Mouse (Mus musculus) urinary bladder, postnatal 4 days (tissue): ENCODE measurements at regions not wholly inside any gene's neighbourhood (a gene's known extent, or its start where the extent isn't known, plus 50 kb on each side); places are given as distances from the start of the nearest gene placed in this dataset.

Experiments used
- DNase-seq, 2 experiments: peaks; one replicate each; pipeline ENCODE4 v3.0.0; 2021 to 2022; ENCODE audit warnings: low spot score in 2 of 2

DNA sequence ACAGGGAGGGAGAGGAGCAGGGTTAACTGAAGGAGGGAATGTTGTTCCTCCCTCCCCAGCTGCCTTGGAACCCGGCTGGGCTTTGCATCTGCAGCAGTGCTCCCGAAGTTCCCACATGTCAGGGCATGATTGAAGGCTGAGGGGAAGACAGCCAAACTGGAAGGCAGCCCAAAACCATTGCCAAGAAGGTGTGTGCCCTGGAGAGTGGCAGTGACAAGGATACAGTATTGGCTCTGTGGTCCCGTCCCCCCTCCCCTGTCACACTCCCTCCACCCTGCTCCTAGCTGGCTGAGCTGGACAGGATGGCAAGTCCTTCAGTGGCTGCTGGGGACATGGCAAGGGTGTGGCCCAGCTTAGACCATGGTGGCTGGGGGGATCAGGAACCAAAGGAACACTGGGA, 79.1 kb downstream of the Cyp26b1 start:
- no peak for DNase-seq

DNA sequence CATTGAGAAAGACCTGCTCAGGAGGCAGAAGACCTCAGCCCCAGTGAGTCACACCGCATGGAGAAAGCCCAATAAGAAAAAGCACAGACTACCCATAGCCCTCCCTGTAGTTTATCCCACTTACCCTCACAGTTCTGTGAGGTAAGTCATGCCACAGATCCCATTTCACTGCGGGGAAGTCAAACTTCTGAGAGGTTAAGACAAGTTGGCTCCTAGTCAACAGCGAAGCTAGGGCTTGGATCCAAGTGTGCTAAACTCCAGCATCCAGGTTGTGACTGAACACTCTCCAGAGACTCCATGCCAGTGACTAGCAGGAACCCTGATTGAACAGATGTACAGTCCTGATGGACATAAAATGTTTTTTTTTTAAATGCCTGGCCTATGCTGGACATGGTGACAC, 85.1 kb downstream of the Cyp26b1 start:
- DNase-seq = no peak

DNA sequence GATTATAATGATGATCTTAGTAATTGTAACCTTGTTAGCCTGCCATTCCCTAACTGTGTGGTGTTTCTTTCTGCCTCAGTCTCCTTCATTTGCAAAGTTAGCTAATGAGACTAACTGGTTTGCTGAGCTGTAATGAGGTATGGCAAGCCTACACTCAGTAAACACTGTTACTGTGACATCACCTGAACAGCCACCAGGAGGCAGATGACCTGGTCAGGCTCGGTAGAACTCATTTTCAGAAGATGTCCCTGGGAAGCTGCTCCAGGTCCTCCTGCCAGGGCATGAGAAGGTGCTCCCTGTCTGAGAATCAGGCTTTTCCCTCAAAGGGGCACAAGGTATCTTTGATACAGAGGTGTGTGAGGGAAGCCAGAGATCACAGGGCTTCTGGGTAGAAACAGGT, 87.0 kb downstream of the Cyp26b1 start:
- no peak for DNase-seq

DNA sequence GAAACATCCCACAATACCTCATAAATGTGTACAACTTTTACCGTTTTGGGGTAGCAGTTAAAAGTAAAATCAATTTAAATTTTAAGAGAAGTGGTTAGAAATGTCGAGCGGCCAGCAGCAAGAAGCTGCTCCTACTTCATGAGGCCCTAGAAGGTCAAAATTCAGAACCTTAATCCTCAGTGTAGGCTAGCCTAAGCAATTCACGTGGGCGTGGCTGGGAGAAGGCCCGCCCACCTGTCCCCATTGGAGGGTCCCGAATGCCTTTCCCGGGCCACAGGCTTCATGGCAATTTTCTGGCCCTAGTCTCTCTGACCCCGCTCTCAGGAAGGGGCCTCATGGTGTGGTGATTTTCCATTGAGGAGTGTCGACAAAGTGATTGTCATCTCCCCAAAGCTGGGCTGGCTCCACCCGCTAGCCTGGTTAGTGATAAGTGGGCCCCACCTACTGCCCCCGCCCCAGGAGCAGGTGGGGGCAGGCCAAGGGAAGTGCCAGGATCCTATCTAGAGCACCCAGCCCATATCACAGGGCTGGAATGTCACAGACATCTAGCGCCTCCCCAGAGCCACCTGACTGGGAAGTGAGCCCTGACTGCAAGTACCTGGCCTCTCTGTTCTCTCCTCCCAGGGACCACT, 93.3 kb downstream of the Cyp26b1 start:
- no peak for DNase-seq

DNA sequence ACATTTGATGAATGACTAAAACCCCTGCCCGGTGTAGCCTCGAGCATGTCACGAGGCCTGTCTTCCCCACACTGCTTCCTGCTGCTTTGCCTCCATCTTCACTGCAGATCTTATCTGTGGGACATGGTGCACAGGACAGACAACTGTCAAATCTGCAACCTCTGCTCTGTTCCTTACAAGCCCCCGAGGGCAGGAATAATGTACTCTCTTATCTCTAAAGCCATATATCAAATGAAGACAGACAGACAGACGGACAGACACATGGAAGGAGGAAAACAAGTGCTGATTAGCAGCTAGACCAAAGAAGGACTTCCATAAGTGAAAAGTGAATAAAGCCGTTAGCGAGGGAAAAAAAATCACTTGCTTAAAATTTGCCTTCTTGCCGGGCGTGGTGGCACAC, 95.6 kb downstream of the Cyp26b1 start:
- no peak for DNase-seq

DNA sequence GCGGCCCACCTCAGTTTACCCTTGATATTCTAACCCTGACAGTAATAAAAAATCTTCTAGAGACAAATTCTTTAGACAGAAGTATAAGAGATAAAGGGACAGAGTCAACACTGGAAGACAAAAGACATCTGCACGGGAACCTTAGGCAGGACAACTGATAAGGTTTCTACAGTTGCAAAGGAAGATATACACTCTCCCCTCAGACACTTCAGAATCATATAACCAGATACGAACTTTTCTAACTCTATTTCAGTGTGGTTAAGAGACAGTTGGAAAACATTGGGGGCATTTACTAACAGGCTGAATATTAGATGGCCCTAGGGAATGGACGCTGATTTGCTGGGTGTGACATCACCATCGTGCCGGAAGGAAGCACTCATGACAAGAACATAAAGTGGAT, 100.0 kb downstream of the Cyp26b1 start:
- DNase-seq = no peak

DNA sequence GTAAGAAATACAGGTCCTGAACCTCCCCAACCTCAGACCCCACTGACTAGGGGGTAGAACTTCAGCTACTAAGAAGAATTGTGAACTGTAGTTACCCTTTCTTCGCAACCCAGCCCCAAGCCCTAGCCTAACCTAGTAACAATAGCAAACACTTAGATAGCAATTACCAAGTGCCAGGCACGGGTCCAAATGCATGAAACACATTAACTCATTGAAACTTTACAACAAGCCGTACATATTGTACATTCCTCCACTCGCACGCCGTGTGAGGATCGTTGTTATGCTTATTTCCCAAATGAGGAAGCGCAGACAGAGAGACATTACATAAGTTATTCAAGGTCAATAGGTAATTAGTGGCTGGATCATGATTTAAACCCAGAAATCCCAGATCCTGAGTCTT, 100.5 kb downstream of the Cyp26b1 start:
- no peak for DNase-seq

DNA sequence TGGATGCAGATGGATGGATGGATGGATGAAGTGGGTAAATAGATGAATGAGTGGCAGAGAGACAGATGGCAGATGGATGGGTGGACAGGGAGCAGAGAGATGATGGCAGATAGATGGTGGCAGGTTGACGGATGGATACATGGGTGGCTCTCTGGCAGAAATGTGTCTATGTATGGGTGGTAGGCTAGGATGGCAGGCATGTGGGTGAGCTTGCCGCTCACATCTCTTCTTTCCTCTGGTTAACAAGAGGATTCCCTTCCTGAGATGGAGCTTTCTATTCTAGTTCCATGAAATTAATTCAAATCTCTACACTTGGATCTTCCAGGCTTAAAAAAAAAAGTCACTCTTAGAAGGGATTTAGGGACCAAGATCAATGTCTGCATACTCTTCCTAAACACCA, 101.1 kb downstream of the Cyp26b1 start:
- DNase-seq = no peak

DNA sequence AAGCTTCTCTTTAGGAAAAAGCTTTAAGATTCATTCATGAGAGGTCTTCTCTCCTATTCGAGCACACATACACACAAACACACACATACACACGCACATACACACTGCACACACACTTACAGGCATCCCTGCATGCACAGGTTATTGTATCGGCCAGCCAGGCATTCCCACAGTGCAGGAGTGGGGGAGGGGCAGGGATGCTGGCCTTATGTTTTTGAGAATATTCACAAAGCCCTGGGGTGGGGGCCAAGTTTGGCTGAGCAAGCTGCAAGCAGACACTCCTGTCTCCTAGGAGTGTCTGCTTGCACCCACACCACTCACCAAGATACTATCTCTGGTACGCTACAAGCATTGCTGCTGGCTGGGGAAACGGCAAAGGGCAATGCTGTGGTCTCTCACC, 102.6 kb downstream of the Cyp26b1 start:
- no peak for DNase-seq

DNA sequence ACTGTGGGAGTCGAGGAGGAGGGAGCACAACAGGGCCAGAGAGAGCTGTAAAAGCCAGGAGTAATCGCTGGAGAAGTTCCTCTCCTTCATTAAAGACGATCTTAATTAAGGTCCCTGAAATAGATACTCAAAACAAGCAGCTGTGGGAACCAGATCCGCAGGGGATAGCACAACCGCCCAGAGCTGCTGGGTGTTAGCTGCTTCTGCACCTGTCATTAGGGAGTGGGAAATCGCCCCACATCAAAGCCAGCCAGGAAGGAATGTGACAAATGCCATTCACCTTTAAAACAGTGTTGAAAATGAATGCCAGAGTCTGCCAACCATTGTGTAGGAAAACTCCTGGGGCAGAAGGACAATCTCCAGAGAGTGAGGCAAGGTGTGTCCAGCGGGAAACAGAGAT, 112.5 kb downstream of the Cyp26b1 start:
- DNase-seq = no peak

DNA sequence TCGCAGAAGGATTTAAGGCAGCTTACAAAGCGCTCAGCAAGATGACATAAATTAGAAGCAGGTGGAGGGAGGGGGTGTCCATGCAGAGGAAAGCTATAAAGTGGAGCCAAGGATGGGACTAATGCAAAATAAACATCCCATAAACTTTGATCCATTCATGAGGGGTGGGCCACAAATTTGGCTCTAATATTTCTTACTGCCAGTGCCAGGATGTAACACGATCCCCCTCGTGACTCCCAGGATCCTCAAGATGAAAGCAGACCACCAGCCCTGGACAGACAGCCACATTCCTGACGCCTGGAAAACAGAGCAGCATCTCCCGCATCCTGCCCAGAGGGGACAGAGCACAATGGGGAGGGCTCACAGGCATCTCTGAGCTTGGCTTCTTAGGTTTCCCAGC, 116.6 kb downstream of the Cyp26b1 start:
- DNase-seq = no peak

DNA sequence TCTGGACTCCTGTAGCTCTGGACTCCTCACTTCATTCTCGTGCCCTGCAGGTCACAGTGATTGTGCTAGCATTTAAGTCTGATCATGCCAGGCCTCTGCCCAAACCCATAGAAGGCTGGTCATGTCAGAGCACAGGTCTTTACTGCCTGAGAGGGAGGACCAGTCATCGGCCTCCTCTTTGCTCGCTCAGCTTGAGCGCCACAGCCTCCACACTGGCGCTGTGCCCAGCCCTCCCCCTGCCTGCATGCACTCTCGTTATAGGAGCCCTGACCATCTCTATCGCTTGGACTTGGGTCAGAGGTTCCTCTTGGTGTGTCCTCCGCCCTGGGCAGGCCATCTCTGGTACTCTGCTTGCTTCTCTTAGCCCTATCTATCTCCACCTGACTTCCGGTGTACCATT, 117.2 kb downstream of the Cyp26b1 start:
- DNase-seq = peak; percentile 39 to 71

DNA sequence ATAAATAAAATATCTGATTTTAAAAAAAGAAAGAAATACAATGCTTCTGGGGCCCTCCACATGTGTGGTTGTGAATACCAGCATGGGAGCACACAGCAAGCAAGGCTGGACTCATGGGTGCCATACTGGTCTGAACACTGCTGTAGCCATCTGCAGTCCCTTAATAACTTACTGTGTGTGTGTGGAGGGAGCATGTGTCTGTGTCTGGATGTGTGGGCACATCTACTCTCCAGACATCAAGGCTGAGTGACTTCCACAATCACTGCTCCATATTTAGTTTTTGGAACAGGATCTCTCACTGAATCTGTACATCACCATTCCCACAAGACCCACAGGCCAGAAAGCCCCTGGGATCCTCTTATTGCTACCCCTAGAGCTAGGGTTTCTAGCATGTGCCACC, 118.9 kb downstream of the Cyp26b1 start:
- no peak for DNase-seq

DNA sequence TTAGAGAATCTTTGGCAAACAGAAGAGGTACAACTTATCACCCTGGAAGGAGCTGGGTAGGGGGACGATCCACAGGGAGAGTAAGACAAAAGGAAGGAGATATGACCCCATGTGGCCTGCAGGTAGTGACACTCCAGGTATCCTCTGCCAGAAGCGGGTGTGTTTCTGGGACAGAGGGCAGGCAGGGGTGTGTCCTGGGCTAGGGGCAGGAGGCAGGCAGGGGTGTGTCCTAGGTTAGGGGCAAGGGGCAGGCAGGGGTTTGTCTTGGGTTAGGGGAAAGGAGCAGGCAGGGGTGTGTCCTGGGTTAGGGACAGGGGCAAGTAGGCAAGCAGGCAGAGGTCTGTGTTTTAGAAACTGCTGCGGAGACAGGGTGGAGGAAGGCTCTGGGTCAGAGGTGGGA, 120.5 kb downstream of the Cyp26b1 start:
- no peak for DNase-seq

DNA sequence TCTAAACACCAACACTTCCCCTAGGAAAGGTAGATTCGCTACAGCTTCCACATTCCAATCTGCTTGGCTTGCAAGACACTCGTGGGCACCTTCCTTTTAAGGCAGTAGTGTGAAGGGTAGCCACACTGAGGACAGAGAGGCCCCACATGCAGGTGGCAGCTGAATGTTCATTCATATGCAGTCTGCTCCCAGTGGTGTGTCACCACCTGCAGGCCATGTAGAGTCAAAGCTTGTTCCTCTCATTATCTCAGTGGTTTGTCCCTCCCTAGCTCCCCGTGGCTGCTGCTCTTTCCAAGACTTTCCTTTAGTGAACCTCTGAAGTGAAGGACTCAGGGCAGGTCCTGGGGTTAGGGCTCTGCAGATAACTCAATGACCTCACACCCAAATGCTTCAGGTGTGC, 121.4 kb downstream of the Cyp26b1 start:
- DNase-seq = no peak

DNA sequence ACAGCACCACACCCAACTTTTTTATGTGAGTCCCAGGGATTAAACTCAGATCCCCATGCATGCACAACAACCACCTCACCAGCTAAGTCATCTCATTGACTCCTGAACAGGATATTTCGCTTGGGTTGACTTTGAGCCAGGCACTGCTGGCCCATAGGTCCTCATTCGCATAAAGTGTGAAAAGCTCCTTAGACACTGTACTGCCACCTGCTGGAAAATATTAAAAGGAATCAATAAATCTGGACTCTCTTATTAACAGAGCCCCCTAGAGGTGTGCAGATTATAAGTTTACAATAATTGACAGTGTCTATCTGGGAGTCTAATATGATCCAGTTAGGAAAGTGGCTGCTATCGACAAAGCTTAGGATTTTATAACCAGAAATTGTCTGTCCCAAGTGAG, 126.4 kb downstream of the Cyp26b1 start:
- DNase-seq = no peak

DNA sequence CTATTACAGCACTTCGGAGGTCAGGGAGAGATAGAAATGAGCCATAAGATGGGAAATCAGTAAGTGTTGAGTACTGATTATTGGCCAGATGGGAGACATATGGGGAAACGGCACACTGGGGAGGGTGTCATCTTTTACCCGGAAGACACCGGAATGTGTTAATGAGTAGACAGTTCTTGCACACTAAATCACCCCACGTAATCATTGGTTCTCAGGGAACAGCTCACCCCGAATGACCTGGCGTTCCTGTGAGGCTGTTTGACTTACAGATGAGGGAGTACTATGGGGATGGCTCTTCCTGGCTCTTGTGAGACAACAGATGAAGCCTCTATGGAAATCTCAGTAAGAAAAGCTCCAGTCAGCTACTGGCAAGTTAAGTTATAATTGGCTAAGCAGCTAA, 127.5 kb downstream of the Cyp26b1 start:
- no peak for DNase-seq

DNA sequence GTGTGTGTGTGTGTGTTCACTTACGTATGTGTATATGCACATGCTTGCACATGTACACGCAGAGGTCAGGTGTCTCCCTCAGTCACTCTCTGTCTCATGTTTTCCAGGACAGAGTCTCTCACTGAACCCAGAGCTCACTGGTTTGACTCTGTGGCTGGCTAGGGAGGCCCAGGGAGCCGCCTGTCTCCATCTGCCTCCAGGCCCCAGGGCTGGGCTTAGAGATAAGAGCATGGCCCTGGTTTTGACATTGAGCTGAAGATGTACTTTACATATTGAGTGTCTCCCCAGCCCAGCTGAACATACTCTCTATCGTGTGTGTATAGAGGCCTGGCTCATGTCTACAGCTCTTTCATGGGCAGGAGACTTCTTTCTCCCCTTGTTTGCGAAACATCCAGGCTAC, 128.1 kb downstream of the Cyp26b1 start:
- DNase-seq = no peak

DNA sequence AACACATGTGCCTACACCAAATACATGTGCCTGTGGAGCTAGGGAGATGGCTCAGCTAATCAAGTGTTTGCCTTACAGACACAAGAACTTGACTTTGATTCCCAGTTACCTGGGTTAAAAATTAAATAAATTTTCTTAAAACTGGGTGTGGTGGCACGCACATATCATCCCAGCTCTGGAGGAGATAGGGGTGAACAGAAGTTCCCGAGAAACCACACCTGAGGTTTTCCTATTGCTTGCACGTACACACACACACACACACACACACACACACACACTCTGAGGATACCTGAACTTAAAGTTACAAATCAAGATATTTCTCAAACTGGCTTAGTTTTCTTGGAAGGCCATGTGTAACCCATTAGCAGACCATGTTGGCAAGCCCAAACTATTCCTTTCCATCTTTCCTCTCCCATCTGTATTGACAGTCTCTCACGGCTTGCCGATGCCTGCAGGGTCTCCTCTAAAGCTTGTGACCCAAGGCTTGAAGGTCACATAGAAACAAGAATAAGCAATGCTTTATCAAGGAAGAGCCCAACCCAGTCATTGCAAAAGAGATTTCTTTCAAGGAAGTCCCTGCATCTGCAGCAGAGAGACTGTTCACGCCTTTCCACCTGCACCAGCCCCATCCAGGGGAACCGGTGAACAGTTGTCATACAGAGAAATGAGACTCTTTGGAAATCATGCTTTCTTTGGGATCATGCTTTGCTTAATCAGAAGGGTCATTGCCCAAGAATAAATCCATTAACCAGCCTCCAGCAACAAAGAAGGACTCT, 129.9 kb downstream of the Cyp26b1 start:
- no peak for DNase-seq

DNA sequence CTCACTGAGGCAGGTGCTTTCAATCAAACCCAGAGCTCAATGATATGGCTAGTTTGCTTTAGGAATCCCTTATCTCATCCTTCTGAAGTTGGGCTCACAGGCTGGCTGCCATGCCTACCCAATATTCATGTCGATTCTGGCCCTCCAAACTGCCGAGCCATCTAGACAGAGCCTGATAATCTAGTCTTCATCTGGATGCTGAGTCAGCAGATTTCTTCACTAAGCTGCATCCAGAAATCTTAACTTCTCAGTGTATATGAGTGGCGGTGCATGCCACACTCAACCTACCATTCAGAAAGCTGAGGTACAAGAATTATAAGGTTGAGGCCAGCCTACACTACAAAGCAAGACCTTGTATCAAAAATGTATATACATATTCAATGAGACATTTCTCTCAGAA, 136.9 kb downstream of the Cyp26b1 start:
- no peak for DNase-seq

DNA sequence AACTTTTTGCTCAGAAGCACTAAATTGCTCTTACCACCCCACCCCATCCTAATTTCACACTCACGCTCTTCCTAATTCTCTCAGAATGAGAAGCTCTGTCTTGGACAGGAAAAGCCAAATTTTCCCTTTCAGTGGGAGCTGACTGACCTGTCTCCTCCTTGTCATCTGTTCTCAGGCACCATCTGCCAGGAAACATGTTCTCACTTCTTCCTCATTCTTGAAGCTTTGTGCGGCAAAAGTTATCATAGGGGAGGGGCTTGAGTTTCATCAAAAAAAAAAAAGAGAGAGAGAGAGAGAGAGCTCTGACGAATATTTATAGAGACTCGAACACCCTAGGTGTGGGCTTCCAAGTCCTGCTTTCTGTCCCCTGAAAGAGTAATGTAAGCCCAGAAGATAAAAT, 148.6 kb downstream of the Cyp26b1 start:
- DNase-seq = no peak

DNA sequence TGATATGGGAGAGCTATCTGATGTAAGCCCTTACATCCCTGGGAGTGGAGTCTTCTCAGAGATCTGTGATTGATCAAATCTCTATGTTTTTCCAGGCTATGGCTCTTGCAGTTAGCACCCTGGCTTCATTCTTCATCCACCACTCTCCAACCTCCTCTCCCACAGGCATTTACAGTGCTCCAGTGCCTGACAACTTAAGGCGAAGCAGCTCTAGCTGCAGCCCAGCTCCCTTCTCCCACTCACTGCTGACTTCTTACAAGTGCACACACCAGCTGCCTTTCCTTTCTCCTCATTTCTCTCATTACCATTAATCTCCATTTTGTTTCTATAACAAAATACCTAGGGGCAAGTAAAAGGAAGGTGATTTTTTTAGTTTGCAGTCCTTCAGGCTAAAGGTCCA, 151.0 kb downstream of the Cyp26b1 start:
- no peak for DNase-seq

DNA sequence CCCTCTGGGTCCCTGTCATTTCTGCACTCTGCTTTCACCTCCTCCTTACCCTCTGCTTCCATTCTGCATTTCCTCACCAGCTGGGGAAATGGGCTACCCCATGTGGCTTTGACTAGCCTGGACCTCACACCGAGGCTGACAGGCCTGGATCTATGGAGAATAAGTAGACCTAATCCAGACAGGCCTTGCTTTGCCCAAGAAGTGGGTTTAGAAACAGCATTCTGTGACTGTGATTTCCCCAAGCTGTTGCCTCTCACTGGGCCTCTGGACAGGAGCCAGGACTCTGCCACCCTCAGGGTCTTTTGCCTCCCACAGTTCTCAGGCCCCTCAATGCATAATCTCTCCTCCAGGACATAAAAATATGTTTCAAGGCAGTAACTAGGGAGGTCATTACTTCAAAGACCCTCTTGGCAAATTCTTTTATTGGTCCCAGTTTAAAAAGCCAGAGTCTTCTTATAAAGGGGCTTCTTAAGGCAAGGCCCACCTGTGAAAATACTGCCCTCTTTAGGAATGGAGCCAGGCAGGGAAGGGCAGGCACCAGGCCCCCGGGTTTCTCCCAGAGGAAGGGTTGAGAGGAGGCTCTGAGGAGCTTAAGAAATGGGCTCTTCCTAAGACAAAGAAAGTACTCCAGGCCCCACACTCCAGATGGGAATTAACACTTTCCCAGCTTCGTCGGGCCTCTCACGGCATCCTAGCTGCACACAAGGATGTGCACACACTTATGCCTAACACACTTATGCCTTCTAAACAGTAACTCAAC, 151.8 kb downstream of the Cyp26b1 start:
- no peak for DNase-seq
